Mouse (Mus musculus) heart, embryonic 15.5 days (tissue): ENCODE data around the gene Ada. TPM values are rescaled to one million over a fixed set of nuclear protein-coding genes. Genes with fewer than 3 reads are reported as not detected.

ENCODE experiments used
- ATAC-seq: fragments of 200-750 bp; cut with Nextera tagmentation; replicated peaks from 2 replicates; pipeline ENCODE4 v1.8.0; 2017; ENCODE audit warnings: low read depth, moderate TSS enrichment; ENCODE audit not compliant: insufficient number of reproducible peaks, insufficient read depth, low FRiP score
- H3K27ac ChIP-seq: fragments of 300-500 bp; sonication (generic); 2 replicates; pipeline ENCODE4 v1.5.1; 2015; ENCODE audit warnings: mild to moderate bottlenecking, inconsistent platforms
- H3K27me3 ChIP-seq: fragments of 300-500 bp; sonication (generic); 2 replicates; pipeline ENCODE4 v1.6.1; 2015; ENCODE audit warnings: inconsistent platforms
- H3K36me3 ChIP-seq: fragments of 300-500 bp; sonication (generic); 2 replicates; pipeline ENCODE4 v1.6.1; 2015; ENCODE audit warnings: mild to moderate bottlenecking, inconsistent platforms
- H3K4me1 ChIP-seq: fragments of 300-500 bp; sonication (generic); replicated peaks from 2 replicates; pipeline ENCODE4 v1.6.1; 2015; ENCODE audit warnings: inconsistent platforms
- H3K4me2 ChIP-seq: fragments of 300-500 bp; sonication (generic); 2 replicates; pipeline ENCODE4 v1.6.1; 2015; ENCODE audit warnings: inconsistent platforms, mild to moderate bottlenecking, moderate library complexity
- H3K4me3 ChIP-seq: fragments of 300-500 bp; sonication (generic); 2 replicates; pipeline ENCODE4 v1.5.1; 2015; ENCODE audit warnings: mild to moderate bottlenecking, inconsistent platforms
- H3K9ac ChIP-seq: fragments of 300-500 bp; sonication (generic); 2 replicates; pipeline ENCODE4 v1.6.1; 2015; ENCODE audit warnings: mild to moderate bottlenecking, inconsistent platforms
- H3K9me3 ChIP-seq: fragments of 300-500 bp; sonication (generic); replicated peaks from 2 replicates; pipeline ENCODE4 v1.6.1; 2016; ENCODE audit warnings: inconsistent platforms
- WGBS: fragments of 180-500 bp; shearing (Covaris S2); methylation state at CpG from one replicate; pipeline ENCODE4 v1.1.7; 2015; ENCODE audit warnings: mixed read lengths; 5-methylcytosine and 5-hydroxymethylcytosine counted together
- polyA plus RNA-seq: library from polyadenylated mRNA; unstranded; fragments of >200 nt; fragmentation: Nextera tagmentation; extraction: Ambion mirVana; gene quantifications from 2 replicates; pipeline ENCODE4 v1.2.1, GENCODE M21; 2015

The Ada gene
- polyA plus RNA-seq, 1 experiment from 2014 or later: 3.0 TPM

GRCm38 (mm10) chr2:163732021-163732420 lies 18.0 kb downstream of the Ada start:
- peaks cover 24% of the 10 kb centered on the region for H3K4me1 ChIP-seq
- H3K27ac ChIP-seq: no peak overlapping the region
- peaks cover 21% of the 10 kb centered on the region; the same call in 1 of the 2 replicates for H3K36me3 ChIP-seq
- no peaks in the 10 kb centered on the region for H3K9me3 ChIP-seq
- ATAC-seq: no peak
- H3K4me3 ChIP-seq: no peak overlapping the region
- no peak overlapping the region for H3K4me2 ChIP-seq
- 86% methylated on average over 11 of the region's 11 CpGs for WGBS
- H3K9ac ChIP-seq: no peak overlapping the region
- no peaks in the 10 kb centered on the region for H3K27me3 ChIP-seq

- no peaks in the 10 kb centered on the region for H3K9me3 ChIP-seq
- H3K9ac ChIP-seq: no peak overlapping the region
These were observed 21.7 kb downstream of the Ada start for GRCm38 (mm10) chr2:163728300-163728699.

GRCm38 (mm10) chr2:163726766-163727393 lies 23.2 kb downstream of the Ada start:
- Histone ChIP-seq H3K4me3 (no peak overlapping the region), H3K27ac (peak overlapping the region; percentile 9; the same call in 1 of the 2 replicates), H3K9me3 (no peaks in the 10 kb centered on the region), H3K4me1 (peaks cover 13% of the 10 kb centered on the region), H3K9ac (no peak overlapping the region), H3K4me2 (no peak overlapping the region), H3K27me3 (no peaks in the 10 kb centered on the region), H3K36me3 (peaks cover 22% of the 10 kb centered on the region; the same call in 1 of the 2 replicates)
- WGBS: 65% methylated on average over 5 of the region's 5 CpGs
- ATAC-seq: no peak

More at GRCm38 (mm10) chr2:163728300-163728699, 21.7 kb downstream of the Ada start:
- H3K4me2 ChIP-seq: no peak overlapping the region
- 76% methylated on average over 4 of the region's 4 CpGs for WGBS
- H3K36me3 ChIP-seq: peaks cover 25% of the 10 kb centered on the region; the same call in 1 of the 2 replicates
- no peak for ATAC-seq
- no peaks in the 10 kb centered on the region for H3K27me3 ChIP-seq
- H3K4me1 ChIP-seq: no peaks in the 10 kb centered on the region; the same call in 1 of the 2 replicates
- no peak overlapping the region for H3K27ac ChIP-seq
- no peak overlapping the region for H3K4me3 ChIP-seq

GRCm38 (mm10) chr2:163722550-163722949 lies 27.5 kb downstream of the Ada start:
- peak; percentile 53 for ATAC-seq
- H3K9me3 ChIP-seq: no peaks in the 10 kb centered on the region
- H3K4me1 ChIP-seq: peaks cover 31% of the 10 kb centered on the region
- peaks cover 11% of the 10 kb centered on the region; the same call in 1 of the 2 replicates for H3K36me3 ChIP-seq
- H3K4me3 ChIP-seq: no peak overlapping the region
- 51% methylated on average over 7 of the region's 7 CpGs for WGBS
- no peaks in the 10 kb centered on the region for H3K27me3 ChIP-seq
- peak overlapping the region; percentile 79 for H3K27ac ChIP-seq
- no peak overlapping the region for H3K4me2 ChIP-seq
- no peak overlapping the region for H3K9ac ChIP-seq

GRCm38 (mm10) chr2:163719616-163720015 lies 30.4 kb downstream of the Ada start:
- H3K4me2 ChIP-seq: no peak overlapping the region
- no peak overlapping the region for H3K4me3 ChIP-seq
- 48% methylated on average over 4 of the region's 4 CpGs for WGBS
- ATAC-seq: no peak
- no peak overlapping the region for H3K9ac ChIP-seq
- peak overlapping the region; percentile 76 for H3K27ac ChIP-seq
- peaks cover 7% of the 10 kb centered on the region; the same call in 1 of the 2 replicates for H3K36me3 ChIP-seq
- peaks cover 56% of the 10 kb centered on the region for H3K4me1 ChIP-seq
- H3K9me3 ChIP-seq: no peaks in the 10 kb centered on the region
- H3K27me3 ChIP-seq: no peaks in the 10 kb centered on the region

- peak; percentile 53; the same call in 1 of the 2 replicates for ATAC-seq
- Histone ChIP-seq H3K4me1 (peaks cover 56% of the 10 kb centered on the region), H3K9me3 (no peaks in the 10 kb centered on the region), H3K27me3 (no peaks in the 10 kb centered on the region), H3K4me2 (no peak overlapping the region; the same call in 1 of the 2 replicates), H3K9ac (0 out of 2 replicates have a peak overlapping the region, but pooled peaks have one; percentile 19), H3K36me3 (peaks cover 7% of the 10 kb centered on the region; the same call in 1 of the 2 replicates), H3K4me3 (no peak overlapping the region), H3K27ac (peak overlapping the region; percentile 76)
- 17% methylated on average over 9 of the region's 9 CpGs for WGBS
These were observed 31.0 kb downstream of the Ada start for GRCm38 (mm10) chr2:163718951-163719603.

- ATAC-seq: no peak
- H3K4me3 ChIP-seq: no peak overlapping the region
- H3K36me3 ChIP-seq: peaks cover 7% of the 10 kb centered on the region; the same call in 1 of the 2 replicates
- no peaks in the 10 kb centered on the region for H3K27me3 ChIP-seq
- H3K9ac ChIP-seq: 0 out of 2 replicates have a peak overlapping the region, but pooled peaks have one; percentile 19
- peaks cover 56% of the 10 kb centered on the region for H3K4me1 ChIP-seq
- H3K9me3 ChIP-seq: no peaks in the 10 kb centered on the region
- WGBS: 20% methylated on average over 2 of the region's 2 CpGs
- peak overlapping the region; percentile 76 for H3K27ac ChIP-seq
- H3K4me2 ChIP-seq: no peak overlapping the region
These were observed 31.5 kb downstream of the Ada start for GRCm38 (mm10) chr2:163718526-163718925.

GRCm38 (mm10) chr2:163716853-163717252 lies 33.2 kb downstream of the Ada start:
- Histone ChIP-seq H3K27ac (peak overlapping the region; percentile 84), H3K36me3 (peaks cover 5% of the 10 kb centered on the region; the same call in 1 of the 2 replicates), H3K9me3 (no peaks in the 10 kb centered on the region), H3K4me2 (peak overlapping the region; percentile 23), H3K27me3 (no peaks in the 10 kb centered on the region), H3K4me3 (no peak overlapping the region), H3K4me1 (peaks cover 58% of the 10 kb centered on the region), H3K9ac (no peak overlapping the region)
- 25% methylated on average over 6 of the region's 6 CpGs for WGBS
- no peak for ATAC-seq

GRCm38 (mm10) chr2:163716448-163716847 lies 33.6 kb downstream of the Ada start:
- H3K9ac ChIP-seq: no peak overlapping the region; the same call in 1 of the 2 replicates
- peak; percentile 47; the same call in 1 of the 2 replicates for ATAC-seq
- H3K27ac ChIP-seq: peak overlapping the region; percentile 84
- H3K4me3 ChIP-seq: no peak overlapping the region
- no peaks in the 10 kb centered on the region for H3K27me3 ChIP-seq
- 35% methylated on average over 8 of the region's 8 CpGs for WGBS
- peak overlapping the region; percentile 23 for H3K4me2 ChIP-seq
- peaks cover under 1% of the 10 kb centered on the region; the same call in 1 of the 2 replicates for H3K36me3 ChIP-seq
- H3K9me3 ChIP-seq: no peaks in the 10 kb centered on the region
- H3K4me1 ChIP-seq: peaks cover 60% of the 10 kb centered on the region

GRCm38 (mm10) chr2:163713340-163713739 lies 36.7 kb downstream of the Ada start:
- H3K9ac ChIP-seq: no peak overlapping the region
- no peak overlapping the region for H3K4me3 ChIP-seq
- no peaks in the 10 kb centered on the region for H3K9me3 ChIP-seq
- H3K4me1 ChIP-seq: peaks cover 74% of the 10 kb centered on the region
- peak overlapping the region; percentile 66 for H3K27ac ChIP-seq
- H3K27me3 ChIP-seq: no peaks in the 10 kb centered on the region
- no peak overlapping the region for H3K4me2 ChIP-seq
- no peaks in the 10 kb centered on the region for H3K36me3 ChIP-seq
- no peak for ATAC-seq
- 61% methylated on average over 3 of the region's 3 CpGs for WGBS

GRCm38 (mm10) chr2:163712874-163713273 lies 37.2 kb downstream of the Ada start:
- 77% methylated on average over 6 of the region's 6 CpGs for WGBS
- H3K4me2 ChIP-seq: no peak overlapping the region
- H3K4me1 ChIP-seq: peaks cover 77% of the 10 kb centered on the region
- H3K4me3 ChIP-seq: no peak overlapping the region
- peak overlapping the region; percentile 25; the same call in 1 of the 2 replicates for H3K9ac ChIP-seq
- no peaks in the 10 kb centered on the region for H3K36me3 ChIP-seq
- no peaks in the 10 kb centered on the region for H3K27me3 ChIP-seq
- no peak for ATAC-seq
- H3K27ac ChIP-seq: peak overlapping the region; percentile 66
- no peaks in the 10 kb centered on the region for H3K9me3 ChIP-seq
